Mouse (Mus musculus) c-Kit-positive CD71-negative TER-119-negative erythroid progenitor cells, embryonic 14.5 days (primary cell): ENCODE results near the gene Alpk3.

ENCODE experiments used
- DNase-seq: peaks from one replicate; pipeline ENCODE4 v3.0.0-alpha.2; 2013; ENCODE audit warnings: low read depth

Alpk3 gene

GRCm38 (mm10) chr7:81074546-81074945, 17.1 kb downstream of the Alpk3 start:
- DNase-seq, result no peak

- no peak for DNase-seq
Measured at GRCm38 (mm10) chr7:81075299-81075698, 17.9 kb downstream of the Alpk3 start.

GRCm38 (mm10) chr7:81075732-81076131, 18.3 kb downstream of the Alpk3 start:
- no peak for DNase-seq

GRCm38 (mm10) chr7:81077009-81077408, 19.6 kb downstream of the Alpk3 start:
- no peak for DNase-seq

- no peak for DNase-seq
Measured at GRCm38 (mm10) chr7:81078740-81079139, 21.3 kb downstream of the Alpk3 start.

- no peak for DNase-seq
Measured at GRCm38 (mm10) chr7:81093420-81093965, 36.1 kb downstream of the Alpk3 start.

DNA sequence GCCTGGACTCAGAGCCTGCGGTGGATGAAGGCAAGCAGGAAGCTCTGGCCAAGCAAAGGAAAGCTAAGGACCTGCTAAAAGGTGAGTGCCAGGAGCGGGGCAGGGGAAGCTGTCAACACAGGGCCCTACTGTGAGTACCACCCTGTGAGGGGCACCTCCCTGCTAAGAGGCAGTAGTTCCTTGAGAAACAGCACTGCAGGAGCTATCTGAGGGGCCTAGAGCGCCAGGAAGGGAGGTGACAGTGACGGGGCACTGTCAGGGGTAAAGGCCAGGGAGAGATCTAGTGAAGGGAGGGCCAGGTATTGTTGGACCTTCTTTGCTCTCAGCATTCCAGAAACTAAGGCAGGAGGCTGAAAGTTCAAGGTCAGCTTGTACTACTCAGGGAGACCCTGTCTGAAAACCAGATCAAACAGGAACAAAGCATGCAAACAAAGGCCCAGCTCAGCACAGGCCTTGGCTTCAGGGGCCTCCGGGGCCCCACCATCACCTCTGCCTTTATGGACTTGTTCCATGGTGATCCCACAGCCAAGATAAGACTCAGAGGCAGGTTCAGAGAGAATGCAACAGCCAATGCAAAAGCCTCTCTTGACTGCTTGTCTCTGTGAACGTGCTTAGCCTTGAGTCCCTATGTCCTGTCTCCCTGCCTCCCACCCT, 36.8 kb downstream of the Alpk3 start:
- DNase-seq, result no peak

DNA sequence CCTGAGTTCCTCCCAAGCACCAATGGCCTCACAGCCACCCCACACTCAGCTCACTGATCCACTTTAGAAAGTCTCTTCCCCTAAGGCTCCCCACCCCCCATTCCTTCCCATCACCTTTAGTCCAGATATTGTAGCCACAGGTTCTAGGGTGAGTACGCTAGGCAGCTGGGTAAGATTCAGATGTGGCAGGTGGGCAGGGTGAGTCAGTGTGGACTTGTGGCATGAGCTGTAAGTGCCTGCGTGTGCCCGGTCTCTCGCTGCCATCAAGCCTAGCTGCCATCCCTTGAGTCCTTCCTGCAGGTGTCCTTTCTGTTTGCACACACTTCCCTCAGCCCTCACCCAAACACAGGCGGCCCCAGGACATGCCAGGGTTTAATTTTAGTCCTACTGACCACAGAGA, 42.9 kb downstream of the Alpk3 start:
- DNase-seq, result no peak

DNA sequence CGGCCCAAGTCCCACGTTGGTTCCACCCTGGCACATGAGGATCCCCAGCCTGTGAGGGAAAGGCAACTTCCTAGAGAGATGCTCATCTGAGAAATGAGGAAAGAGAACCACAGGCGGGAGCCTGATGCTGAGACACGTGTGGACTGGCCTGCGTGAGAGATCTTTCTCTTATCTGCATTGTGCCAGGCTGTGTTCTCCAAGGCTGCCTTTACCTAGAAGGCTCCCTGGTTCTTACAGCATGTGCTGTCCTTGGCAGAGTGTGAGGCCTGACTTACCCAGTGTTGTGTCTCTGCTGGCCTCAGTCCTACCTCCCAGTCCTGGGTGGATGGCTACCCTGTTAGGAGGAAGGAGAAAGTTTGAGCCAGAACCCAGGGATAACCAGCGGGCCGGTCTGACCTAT, 45.5 kb downstream of the Alpk3 start:
- no peak for DNase-seq

DNA sequence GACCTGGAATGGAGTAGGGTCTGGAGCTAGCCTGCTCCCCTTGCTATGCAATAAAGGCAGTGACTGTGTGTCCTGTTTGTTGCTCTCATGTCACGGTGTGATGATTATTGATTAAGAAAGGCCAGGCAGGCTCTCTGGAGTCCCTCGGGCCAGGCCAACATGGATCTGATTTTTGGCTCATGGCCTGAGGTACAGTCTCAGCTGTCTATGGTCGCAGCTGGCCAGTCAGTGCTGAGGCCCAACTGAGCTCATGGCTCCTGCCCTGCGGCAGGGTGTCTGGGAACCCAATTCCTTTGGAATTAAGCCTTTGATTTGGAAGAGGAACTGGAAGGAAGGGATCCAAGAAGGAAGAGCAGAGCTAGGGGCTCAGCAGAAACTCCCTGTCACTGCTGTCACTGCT, 48.1 kb downstream of the Alpk3 start:
- DNase-seq, result no peak

- DNase-seq, result no peak
Measured at GRCm38 (mm10) chr7:81108226-81108625, 50.8 kb downstream of the Alpk3 start.

GRCm38 (mm10) chr7:81109717-81110651, 52.6 kb downstream of the Alpk3 start:
- DNase-seq, result no peak

DNA sequence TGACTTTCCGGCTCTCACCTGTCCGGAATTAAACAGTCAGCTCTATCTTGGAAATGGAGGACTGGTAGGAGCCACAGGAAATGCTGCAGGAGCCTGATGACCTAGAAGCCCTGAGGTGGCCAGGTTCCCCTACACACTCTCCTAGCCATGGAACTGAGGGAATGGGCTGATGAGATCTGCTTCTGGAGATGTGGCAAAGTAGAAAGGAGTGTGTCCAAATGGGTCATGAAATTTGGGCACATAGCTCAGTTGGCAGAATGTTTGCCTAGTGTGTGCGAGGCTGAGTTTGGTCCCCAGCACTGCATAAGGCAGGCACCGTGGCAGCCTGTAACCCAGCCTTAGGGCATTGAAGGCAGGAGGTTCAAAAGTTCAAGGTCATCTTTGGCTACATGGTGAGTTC, 53.4 kb downstream of the Alpk3 start:
- no peak for DNase-seq

GRCm38 (mm10) chr7:81111729-81112128, 54.3 kb downstream of the Alpk3 start:
- no peak for DNase-seq

DNA sequence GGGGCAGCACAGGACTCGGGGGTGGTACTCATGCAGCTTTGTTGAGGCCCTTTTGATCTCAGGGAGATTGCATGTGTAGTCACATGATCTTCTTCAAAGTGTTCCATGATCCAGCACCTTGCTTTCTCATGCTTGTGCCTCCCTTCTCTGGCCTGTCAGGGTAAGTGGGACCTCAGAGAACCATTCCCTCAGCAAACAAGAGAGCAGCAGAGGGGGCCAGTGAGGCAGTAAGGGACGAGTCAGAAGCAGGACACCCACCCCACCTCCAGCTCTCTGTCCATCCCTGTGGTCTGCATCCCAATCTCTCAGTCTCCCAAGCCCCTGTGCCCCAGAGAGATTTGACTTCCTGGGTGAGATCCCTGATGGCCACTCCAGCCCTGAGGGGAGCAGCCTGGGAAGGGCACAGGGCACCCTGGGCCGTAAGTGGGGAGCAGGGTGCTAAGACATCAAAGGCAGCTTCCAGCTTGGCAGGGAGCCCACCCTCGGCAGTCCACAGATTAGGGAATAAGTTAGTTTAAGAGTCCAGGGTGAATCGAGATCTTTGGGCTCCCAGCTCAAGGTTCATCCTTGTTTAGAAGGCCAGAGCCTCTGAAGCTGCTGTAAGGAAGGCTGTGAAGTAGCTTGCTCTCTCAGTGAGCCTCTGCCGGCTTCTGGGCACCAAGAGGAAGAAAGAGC, 55.4 kb downstream of the Alpk3 start:
- no peak for DNase-seq

GRCm38 (mm10) chr7:81114555-81114954, 57.2 kb downstream of the Alpk3 start, which contains the start of gene Slc28a1:
Gene Slc28a1, plus strand, starts transcription at chr7:81114799.
- no peak for DNase-seq

DNA sequence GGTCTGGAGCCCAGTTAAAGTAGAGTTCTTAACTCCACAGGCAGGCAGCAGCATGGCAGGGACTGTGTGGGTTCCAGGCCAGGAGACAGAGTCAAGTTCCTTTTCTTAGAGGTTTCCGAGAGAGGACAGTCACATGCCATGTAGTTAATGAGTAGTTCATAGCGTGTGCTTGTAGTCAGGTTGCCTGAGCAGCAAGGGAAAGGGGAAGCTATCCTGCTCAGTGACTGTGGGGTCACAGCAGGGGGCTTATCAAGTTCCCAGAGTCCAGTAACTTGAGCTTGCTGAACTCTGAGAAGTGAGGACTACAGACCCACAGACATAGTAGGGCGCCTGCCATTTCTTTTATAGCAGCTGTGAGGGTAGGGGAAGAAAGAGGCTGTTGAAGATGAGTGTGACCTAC, 63.7 kb downstream of the Alpk3 start:
- no peak for DNase-seq

DNA sequence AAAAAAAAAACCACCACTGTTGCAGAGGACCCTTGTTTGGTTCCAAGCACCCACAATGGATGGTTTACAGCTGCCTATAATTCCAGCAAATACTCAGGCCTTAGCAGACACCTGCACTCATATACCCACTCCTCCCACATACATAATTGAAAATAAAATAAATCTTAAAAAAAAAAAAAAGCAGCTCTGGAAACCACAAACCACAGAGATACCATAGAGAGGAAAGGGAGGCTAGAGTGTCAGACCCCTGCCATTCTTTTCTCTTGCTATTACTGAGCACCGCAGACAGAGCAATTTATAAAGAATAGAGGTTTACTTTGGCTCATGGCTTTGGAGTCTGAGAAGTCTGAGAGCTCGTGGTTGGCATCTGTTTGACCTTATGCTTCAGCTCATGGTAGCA, 65.4 kb downstream of the Alpk3 start:
- DNase-seq, result no peak

GRCm38 (mm10) chr7:81123553-81123952, 66.2 kb downstream of the Alpk3 start:
- no peak for DNase-seq

DNA sequence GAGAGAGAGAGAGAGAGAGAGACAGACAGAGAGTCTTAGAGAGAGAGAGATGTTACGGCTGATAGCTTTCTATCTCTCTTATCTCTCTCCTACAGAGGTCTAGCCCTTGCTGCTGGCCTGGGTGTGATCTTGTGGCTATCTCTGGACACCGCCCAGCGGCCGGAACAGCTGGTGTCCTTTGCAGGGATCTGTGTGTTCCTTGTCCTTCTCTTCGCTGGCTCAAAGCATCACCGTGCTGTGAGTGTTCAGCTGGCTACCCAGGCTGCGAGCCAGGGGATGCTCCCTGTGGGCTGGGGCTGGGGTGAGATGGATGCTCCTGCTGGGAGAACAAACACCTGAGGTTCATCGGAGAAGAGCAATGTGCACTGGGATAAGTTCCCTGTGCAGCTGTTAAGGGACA, 67.4 kb downstream of the Alpk3 start:
- no peak for DNase-seq

- no peak for DNase-seq
Measured at GRCm38 (mm10) chr7:81125215-81126175, 68.1 kb downstream of the Alpk3 start.
